Mouse (Mus musculus) brown adipose tissue, adult 24 weeks (tissue): ENCODE results near the gene Hdac7. TPM values are rescaled to one million over a fixed set of nuclear protein-coding genes. Genes with fewer than 3 reads are reported as not detected.

ENCODE experiments used
- H3K27ac ChIP-seq: fragments of 200-500 bp; replicated peaks from 2 replicates; pipeline ENCODE4 v1.5.1; 2012; ENCODE audit warnings: low read depth, mild to moderate bottlenecking, low read length
- H3K4me1 ChIP-seq: fragments of 200-500 bp; 2 replicates; pipeline ENCODE4 v1.6.1; 2012; ENCODE audit warnings: low read length, mixed read lengths; ENCODE audit not compliant: control insufficient read depth, insufficient read depth, insufficient read length
- H3K4me3 ChIP-seq: fragments of 200-500 bp; 2 replicates; pipeline ENCODE4 v1.5.1; 2012; ENCODE audit warnings: low read depth, mild to moderate bottlenecking, low read length, moderate library complexity; ENCODE audit not compliant: insufficient read depth
- polyA plus RNA-seq: library from polyadenylated mRNA; stranded (reverse); fragments of >200 nt; gene quantifications from 2 replicates; pipeline ENCODE4 v1.2.4, GENCODE M21; 2012; ENCODE audit not compliant: missing spikeins, insufficient read depth, insufficient read length

Hdac7 gene
- polyA plus RNA-seq, 1 experiment = 10.2 TPM

DNA sequence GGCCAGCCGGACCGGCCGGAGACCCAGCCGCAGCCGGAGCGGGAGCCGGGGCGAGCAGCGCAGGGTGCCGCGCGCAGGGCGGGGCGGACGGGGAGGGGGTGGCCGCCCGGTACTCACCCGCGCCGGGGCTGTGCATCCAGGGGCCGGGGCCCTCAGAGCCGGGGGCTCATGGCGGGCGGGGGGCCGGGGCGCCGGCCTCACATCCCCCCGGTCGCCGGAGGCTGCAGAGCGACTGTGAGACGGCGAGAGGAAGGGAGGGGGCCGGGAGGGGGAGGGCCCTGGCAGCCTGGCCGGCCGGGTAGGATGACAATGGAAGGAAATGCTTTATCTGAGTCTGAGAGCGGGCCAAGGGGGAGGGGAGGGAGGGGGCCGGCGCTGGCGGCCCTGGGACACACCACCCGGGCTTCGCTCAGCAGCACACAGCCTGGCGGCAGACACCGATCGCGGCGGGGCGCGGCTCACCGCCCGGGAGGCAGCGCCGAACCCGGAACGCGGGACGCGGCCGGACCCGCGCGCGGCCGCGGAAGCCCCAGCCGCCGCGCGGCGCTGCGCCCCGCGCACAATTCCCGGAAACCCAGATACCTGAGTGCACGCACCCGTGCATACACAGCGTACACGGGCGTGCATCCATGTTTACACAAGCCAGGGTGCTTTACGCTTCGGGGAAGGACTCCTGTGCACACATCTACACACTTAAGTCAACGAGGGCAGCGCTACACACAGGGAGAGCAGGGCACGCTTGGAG, 12.9 kb downstream of the Hdac7 start:
- Histone ChIP-seq H3K4me3 (peak overlapping the region; percentile 90), H3K27ac (peak overlapping the region; percentile 91), H3K4me1 (peaks cover 14% of the 10 kb centered on the region)

DNA sequence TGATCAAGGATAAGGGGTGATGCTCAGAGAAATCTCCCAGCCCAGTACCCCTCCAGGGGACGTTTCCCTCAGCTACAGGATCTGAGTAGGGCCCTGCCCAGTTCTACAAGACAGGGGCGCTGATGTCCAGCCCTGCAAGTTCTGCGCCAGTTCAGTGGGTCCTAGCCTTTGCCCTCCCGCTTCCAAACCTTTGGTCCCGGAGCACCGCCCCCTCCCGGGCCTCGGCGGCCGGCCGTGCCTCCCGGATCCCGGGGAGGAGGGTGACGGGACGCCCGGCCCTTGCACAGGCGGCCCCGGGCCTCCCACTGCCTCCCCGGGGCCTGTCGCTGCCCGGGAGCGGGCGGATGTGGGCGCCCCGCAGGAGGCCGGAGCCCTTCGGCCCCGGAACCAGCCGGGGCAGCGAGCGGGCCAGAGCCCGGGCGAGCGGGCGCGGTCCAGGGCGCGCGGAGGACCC, 13.5 kb downstream of the Hdac7 start:
- Histone ChIP-seq H3K27ac (peak overlapping the region; percentile 91), H3K4me1 (peaks cover 14% of the 10 kb centered on the region), H3K4me3 (peak overlapping the region; percentile 90)

DNA sequence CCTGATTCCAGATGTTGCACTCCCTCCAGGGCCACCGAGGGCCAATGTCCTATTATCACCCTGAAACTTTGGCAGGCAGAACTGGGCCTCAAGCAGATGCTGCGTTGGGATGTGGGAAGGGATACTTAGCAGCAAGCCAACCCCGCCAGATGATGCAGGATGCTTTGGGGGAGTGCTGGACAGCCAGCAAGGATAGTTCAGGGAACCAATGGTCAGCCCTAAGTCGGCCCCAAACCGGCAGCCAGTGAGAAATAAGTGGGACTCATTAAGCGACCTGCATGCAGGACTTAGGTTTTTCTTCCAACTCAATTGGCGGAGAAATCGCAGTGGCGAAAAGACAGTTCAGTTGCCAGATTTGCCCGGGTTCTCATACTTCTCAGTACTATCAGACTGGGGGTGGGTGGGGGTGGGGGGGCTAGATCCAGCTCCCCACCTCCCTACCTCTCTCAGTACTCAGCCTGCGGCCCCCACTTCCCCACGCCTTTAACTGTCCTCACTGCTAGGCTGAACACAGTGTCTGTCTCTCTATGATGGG, 14.0 kb downstream of the Hdac7 start:
- peak overlapping the region; percentile 90 for H3K4me3 ChIP-seq
- peak overlapping the region; percentile 91 for H3K27ac ChIP-seq
- peaks cover 17% of the 10 kb centered on the region for H3K4me1 ChIP-seq

DNA sequence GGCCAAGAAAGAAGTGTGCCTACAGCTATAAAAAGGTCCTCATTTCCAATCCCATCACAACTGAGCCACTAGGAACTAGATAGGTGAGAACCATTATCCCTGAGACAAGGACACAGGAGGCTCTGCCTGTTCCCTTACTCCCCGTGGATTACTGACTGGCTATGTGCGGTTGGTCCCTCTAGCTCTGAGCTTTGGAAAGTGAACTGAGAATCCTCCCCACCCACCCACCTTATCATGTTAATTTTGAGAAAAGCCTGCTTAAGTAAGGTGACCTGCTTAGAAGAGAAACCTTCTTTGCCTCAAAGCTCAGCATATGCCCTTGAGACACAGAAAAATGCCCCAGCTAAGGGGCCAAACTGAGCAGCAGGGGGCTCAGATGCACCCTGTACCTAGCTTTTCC, 14.9 kb downstream of the Hdac7 start:
- Histone ChIP-seq H3K4me3 (peak overlapping the region; percentile 90), H3K27ac (peak overlapping the region; percentile 91), H3K4me1 (peaks cover 23% of the 10 kb centered on the region)

DNA sequence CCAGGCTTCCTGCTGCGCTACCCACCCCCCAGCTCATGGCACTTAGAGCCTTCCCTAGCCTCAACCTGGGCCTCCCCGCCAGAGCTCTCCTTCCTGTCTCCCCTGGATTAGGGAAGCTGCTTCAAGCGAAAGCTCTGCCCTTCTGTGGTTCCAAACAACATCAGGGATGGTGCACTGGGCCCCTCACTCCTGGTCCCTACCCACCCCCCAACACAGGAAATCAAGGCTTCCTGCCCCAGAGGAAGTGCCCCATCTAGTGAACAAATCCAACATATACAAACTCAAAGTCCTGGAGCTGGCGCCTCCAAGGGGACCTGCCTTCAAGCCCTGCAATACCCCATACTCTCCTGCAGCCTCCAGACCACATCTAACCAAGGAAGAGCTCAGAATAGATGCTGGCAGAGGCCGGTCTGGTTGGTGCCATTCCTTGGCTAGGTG, 15.4 kb downstream of the Hdac7 start:
- H3K4me1 ChIP-seq = peaks cover 27% of the 10 kb centered on the region
- H3K27ac ChIP-seq = peak overlapping the region; percentile 91
- H3K4me3 ChIP-seq = peak overlapping the region; percentile 90

DNA sequence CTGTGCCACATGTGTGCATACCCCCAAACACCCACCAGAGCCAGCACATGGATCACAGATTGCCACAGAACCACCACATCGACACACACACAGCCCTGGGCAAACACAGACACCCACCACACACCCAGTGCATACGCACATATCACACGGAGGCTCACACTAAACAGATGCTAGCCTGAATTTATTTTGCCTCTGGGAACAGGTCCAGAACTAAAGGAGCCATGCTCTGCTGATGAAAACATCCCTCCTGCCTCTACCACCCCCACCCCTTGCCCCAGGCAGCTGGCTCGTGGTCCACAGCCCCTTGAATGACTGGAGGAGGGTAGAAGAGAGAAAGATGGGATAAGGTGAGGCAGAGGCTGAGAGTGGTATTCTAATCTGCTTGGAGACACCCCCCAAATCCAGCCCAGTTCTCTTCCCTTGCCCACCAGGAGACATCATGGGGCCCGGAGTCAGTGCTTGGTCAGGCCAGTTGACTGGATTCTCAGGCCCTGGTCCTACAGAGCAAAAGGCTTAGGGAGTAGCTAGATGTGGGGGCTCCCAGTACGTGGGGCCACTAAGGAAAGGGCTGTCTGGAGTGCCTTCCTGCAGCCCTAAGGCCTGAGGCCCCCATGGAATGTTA, 16.0 kb downstream of the Hdac7 start:
- Histone ChIP-seq H3K4me3 (peak overlapping the region; percentile 90), H3K4me1 (peaks cover 32% of the 10 kb centered on the region), H3K27ac (peak overlapping the region; percentile 91)

DNA sequence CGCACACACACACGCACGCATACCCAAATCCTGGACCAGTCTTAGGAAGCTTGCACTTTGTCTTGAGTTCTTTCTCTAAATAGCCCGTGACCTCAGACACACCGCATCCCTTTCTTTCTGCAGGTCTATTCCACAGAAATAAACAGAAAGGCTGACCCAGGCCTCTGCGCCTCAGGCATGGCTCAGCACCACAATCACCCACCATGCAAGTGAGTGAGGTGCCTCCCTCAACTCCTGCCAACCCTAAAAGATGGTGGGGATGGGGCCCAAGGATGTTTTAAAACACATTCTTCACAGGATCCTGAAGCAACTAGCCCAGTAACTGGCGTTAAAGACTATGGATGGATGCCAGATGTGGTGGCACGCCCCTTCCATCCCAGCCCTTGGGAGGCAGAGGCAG, 16.9 kb downstream of the Hdac7 start:
- peaks cover 34% of the 10 kb centered on the region for H3K4me1 ChIP-seq
- peak overlapping the region; percentile 23; the same call in 1 of the 2 replicates for H3K27ac ChIP-seq
- no peak overlapping the region; the same call in 1 of the 2 replicates for H3K4me3 ChIP-seq

DNA sequence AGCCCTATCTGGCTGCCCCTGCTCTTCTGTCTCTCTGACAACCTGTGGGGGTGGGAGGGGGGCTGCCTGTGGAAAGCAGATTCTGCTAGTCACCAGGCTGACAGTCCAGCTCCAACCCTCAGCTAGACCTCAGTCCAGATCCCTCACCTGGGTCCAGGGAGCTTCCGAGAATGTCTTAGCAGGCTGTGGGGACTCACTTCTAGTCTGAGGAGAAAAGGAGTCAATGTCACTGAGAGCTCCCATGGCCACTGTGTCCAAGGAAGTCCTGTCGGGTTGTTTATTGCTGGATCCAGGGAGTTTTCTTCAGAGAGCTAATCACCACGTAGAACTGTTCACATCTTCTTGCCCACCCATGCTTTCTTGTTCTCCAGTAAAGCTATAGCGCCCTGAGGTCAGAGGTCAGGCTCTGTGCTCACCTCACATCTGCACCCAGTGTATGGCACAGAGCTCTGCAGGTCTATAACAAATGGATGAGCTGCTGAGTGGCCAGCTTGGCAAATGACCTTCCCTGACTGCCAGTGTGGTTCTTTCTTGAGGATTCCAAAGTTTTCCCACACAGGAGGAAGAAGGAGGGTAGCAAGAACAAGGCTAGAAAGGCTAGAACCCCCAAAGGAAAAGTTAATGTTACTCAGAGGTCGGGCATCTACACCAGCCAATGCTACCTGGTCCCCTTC, 17.6 kb downstream of the Hdac7 start:
- H3K4me1 ChIP-seq = peaks cover 36% of the 10 kb centered on the region
- 0 out of 2 replicates have a peak overlapping the region, but pooled peaks have one; percentile 27 for H3K27ac ChIP-seq
- no peak overlapping the region for H3K4me3 ChIP-seq

DNA sequence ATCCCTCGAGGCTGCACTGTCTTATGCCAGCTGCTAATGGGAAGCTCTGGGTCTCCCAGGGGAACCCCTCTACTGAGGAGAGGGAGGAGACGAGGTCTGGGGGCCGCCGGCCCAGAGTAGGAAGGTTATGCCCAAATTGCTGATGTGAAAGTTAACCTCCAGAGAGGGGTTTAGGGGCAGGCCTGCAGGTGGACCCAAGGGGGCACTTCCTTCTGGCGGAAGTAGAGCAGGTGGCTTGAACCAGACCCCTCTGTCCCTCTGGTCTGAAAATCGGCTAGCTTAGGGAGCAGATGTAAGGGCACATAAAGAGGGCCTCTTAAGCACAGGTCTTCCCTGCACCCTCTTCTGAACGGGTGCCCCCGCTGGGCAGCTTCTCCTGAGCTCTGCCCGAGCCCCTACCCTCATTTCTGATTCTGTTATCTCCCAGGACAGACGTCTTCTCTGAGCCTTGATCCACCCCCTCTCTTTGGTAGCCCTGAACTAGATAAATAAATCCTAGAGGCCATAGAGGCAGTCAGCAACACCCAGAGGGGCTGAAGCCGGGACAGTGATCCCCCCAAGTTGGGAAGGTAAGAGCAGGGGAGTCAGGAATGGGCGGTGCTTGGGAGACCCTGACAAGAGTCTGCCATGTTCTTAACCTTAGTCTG, 18.2 kb downstream of the Hdac7 start:
- H3K4me1 ChIP-seq = peaks cover 39% of the 10 kb centered on the region
- H3K4me3 ChIP-seq = peak overlapping the region; percentile 39
- H3K27ac ChIP-seq = peak overlapping the region; percentile 35; the same call in 1 of the 2 replicates

DNA sequence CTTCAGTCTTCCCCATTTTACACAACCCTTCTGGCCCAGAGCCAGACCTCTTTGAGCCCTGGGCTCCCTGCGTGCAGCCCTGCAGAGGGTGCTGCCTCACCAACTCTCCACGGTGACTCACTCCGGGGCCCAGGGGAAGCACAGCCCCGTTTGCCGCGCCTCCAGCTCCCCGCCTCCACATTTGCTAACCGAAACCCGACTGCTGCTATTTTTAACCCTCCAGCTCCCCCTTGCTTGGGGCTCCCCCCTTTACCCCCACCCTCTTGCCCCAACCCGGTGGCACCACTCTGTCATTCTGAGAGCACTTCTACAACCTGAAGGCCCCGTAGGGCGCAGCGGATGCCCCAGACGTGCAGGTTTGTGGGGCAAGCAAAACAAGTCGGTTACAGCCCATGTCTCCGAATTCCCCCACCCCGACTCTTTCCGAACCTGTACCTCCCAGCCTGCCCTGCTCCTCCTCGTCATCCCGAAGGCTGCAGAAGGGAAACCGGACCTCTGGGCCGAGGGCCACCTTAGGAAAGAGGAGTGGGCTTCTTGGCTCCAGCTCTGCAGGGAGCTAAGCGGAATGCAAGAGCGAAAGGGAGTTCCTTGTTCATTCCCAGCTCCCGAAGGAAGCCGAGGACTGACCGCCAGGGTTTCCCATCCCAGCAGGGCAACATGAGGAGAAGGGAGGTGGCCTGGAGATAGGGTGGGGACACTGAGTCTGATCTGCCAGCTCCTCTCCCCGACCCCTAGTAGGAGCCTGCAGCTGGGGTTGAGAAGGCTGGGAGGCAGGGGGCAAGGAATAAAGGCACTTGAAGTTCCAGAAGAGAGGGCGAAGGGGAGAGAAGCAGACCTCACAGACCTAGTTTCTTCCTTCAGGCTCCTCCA, 19.0 kb downstream of the Hdac7 start:
- Histone ChIP-seq H3K4me3 (peak overlapping the region; percentile 39), H3K4me1 (peaks cover 45% of the 10 kb centered on the region)

DNA sequence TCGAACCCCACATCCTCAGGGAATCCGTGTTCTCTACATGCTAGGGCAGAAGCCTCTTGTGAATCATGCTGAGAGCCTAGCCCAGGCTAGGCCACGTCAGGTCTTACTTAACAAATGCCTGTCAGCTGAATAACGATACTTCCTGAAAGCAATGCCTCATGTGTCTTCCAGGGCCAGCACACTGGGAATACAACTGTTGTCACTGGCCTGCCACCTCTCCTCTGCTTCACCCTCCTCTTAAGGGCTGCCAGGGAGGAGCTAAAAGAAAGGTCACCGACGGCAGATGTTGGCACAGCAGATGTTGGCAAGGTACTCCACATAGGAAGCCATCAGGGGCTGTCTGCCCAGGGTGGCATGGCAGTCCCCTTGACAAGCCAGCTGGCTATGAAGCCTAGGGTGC, 20.3 kb downstream of the Hdac7 start:
- Histone ChIP-seq H3K4me1 (peaks cover 45% of the 10 kb centered on the region), H3K27ac (peak overlapping the region; percentile 66)

More for the DNA sequence above, 19.0 kb downstream of the Hdac7 start:
- H3K27ac ChIP-seq = peak overlapping the region; percentile 66

DNA sequence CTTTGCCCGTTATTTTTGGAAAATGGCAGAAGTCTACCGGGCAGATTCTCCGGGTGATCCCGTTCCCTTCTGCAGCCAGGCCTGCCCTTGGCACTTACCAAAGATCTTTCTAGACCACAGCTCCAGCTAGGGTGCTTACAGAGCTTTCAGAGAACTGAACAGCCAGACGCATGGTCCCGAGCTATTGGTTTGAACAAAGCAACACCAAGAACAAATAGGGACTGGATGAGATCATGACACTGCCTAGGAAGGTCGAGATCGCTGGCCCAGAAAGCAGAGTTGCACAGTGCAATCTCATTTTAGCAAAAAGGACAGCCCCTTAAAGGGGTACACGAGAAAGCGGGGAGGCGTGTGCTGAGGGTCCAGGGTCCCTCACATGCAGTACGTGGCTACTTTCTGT, 20.8 kb downstream of the Hdac7 start:
- peak overlapping the region; percentile 66 for H3K27ac ChIP-seq
- peaks cover 45% of the 10 kb centered on the region for H3K4me1 ChIP-seq
- H3K4me3 ChIP-seq = peak overlapping the region; percentile 23; the same call in 1 of the 2 replicates

More for the DNA sequence above, 20.3 kb downstream of the Hdac7 start:
- no peak overlapping the region for H3K4me3 ChIP-seq

DNA sequence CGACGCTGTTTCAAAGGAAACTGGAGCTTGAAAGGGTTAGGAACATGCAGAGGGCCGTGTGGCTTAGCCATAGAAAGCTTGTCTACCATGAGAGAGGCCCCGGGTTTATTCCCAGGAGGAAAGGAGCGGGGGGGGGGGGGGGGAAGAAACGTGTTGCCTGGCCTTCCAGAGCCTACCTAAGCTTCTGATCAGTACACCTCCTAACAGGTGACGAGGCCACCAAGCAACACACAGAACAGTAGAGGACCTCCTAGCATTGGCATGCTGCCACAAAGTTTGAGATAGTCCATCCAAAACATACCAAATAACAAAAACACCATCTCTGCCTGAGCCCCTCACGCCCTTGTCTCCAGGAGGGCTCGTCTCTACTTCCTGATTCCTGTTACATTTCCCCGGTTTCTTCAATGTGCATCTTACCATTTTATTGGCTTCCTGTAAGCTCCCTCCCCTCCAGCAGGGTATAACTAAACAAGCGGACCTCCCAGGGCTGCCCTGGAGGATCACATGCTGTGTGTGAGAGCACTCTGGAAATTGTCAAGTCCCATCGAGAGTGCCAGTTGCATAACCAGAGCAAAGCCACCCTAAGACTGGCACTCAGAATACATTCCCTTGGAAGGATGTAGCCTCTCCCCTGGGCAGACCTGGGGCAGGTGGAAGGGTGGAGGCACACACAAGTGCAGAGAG, 21.6 kb downstream of the Hdac7 start:
- Histone ChIP-seq H3K4me1 (peaks cover 47% of the 10 kb centered on the region), H3K4me3 (peak overlapping the region; percentile 23), H3K27ac (peak overlapping the region; percentile 51)
